Mouse (Mus musculus) liver, embryonic 14.5 days (tissue): ENCODE data around the gene Rnf168.

Experiments
- CTCF ChIP-seq: IDR thresholded peaks from 2 replicates; pipeline ENCODE4 v1.5.1; 2016; ENCODE audit warnings: antibody characterized with exemption, low read depth, control low read depth
- EP300 ChIP-seq: IDR thresholded peaks from 2 replicates; pipeline ENCODE4 v1.6.1; 2016; ENCODE audit warnings: antibody characterized with exemption, low read depth

- TF ChIP-seq CTCF (no peak), EP300 (no peak)
These were observed 53.8 kb downstream of the Rnf168 start for GRCm38 (mm10) chr16:32330876-32331670.
